Mouse (Mus musculus) midbrain, embryonic 13.5 days (tissue): ENCODE measurements around the gene Adad2. TPM values are rescaled to one million over a fixed set of nuclear protein-coding genes. Genes with fewer than 3 reads are reported as not detected.
A peak's percentile ranks its signal among the peaks of the same experiment; 100 is the strongest.

Experiments used
- ATAC-seq: fragments of 200-750 bp; cut with Nextera tagmentation; 2 replicates; pipeline ENCODE4 v1.8.0; 2017; ENCODE audit warnings: mild to moderate bottlenecking, moderate TSS enrichment, moderate library complexity
- H3K27ac ChIP-seq: fragments of 300-500 bp; sonication (generic); 2 replicates; pipeline ENCODE4 v1.5.1; 2015; ENCODE audit warnings: inconsistent platforms, mild to moderate bottlenecking, moderate library complexity
- H3K27me3 ChIP-seq: fragments of 300-500 bp; sonication (generic); 2 replicates; pipeline ENCODE4 v1.6.1; 2015; ENCODE audit warnings: mild to moderate bottlenecking, inconsistent platforms
- H3K36me3 ChIP-seq: fragments of 300-500 bp; sonication (generic); 2 replicates; pipeline ENCODE4 v1.6.1; 2015; ENCODE audit warnings: mild to moderate bottlenecking, inconsistent platforms
- H3K4me1 ChIP-seq: fragments of 300-500 bp; sonication (generic); replicated peaks from 2 replicates; pipeline ENCODE4 v1.6.1; 2015; ENCODE audit warnings: inconsistent platforms
- H3K4me2 ChIP-seq: fragments of 300-500 bp; sonication (generic); replicated peaks from 2 replicates; pipeline ENCODE4 v1.6.1; 2015; ENCODE audit warnings: moderate library complexity, mild to moderate bottlenecking, inconsistent platforms
- H3K4me3 ChIP-seq: fragments of 300-500 bp; sonication (generic); replicated peaks from 2 replicates; pipeline ENCODE4 v1.5.1; 2015; ENCODE audit warnings: mild to moderate bottlenecking, inconsistent platforms
- H3K9ac ChIP-seq: fragments of 300-500 bp; sonication (generic); replicated peaks from 2 replicates; pipeline ENCODE4 v1.6.1; 2015; ENCODE audit warnings: mild to moderate bottlenecking, inconsistent platforms
- H3K9me3 ChIP-seq: fragments of 300-500 bp; sonication (generic); 2 replicates; pipeline ENCODE4 v1.6.1; 2016; ENCODE audit warnings: mild to moderate bottlenecking, inconsistent platforms
- WGBS: fragments of 180-500 bp; shearing (Covaris S2); methylation state at CpG from one replicate; pipeline ENCODE4 v1.1.7; 2015; 5-methylcytosine and 5-hydroxymethylcytosine counted together
- polyA plus RNA-seq: library from polyadenylated mRNA; unstranded; fragments of >200 nt; fragmentation: Nextera tagmentation; extraction: Ambion mirVana; gene quantifications from 2 replicates; pipeline ENCODE4 v1.2.1, GENCODE M21; 2015

Adad2 gene
- polyA plus RNA-seq, 1 experiment from 2014 or later, result not detected

DNA sequence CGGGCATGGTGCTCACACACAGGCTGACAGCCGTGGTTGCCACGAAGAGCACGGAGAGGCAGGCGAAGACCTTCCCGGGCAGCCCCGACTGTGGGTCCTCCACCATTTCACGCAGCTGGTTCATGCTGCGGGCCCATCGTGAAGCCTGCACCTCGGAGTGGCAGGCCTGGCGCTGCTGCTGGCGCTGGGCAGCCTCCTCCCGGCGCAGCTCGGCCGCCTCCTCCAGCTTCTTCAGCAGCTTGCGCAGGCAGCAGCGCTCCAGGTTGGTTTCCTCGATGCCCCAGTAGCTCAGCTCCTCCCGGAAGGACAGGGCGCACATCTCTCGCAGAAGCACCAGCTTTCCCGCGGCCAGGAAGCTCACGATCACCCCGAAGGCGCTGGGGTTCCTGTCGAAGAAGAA lies 20.4 kb downstream of the Adad2 start:
- Histone ChIP-seq H3K4me3 (no peak overlapping the region), H3K36me3 (no peaks in the 10 kb centered on the region), H3K27me3 (peaks cover 24% of the 10 kb centered on the region), H3K9ac (no peak overlapping the region), H3K4me2 (0 out of 2 replicates have a peak overlapping the region, but pooled peaks have one; percentile 7), H3K27ac (no peak overlapping the region), H3K9me3 (no peaks in the 10 kb centered on the region), H3K4me1 (peaks cover 43% of the 10 kb centered on the region)
- 52% methylated on average over 29 of the region's 29 CpGs for WGBS
- ATAC-seq, result no peak

DNA sequence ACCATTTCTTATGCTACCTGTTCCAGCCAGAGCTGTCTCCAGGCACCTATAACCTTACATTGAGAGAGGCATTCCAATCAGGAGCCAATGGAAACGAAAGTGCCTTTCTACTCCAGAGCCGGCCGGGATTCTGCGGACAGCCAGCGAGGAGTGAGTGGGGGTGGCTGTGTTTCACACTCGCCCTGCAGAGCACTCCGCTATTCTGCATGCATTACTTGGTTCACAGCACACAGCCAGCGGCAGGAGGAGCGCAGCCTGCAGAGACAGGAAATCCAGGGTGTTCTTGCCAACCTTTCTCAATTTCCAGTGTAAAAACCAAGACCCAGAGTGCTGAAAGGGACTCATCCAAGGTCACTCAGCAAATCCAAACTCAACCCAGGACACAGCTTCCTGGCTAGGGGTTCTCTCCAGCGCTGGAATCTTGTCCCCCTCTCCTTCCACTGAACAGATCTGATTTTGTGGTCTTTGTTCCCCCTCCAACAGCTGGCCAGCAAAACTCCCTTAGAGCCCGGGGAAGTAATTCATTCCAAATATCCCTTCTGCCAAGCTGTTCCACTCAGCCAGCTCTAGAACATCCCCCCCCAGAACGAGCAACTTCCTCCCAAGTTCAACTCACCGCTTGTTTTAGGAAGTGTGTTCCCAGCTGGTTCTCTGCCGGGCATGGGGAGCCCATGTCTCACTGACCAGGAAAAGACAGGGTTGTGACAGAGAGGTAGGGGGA lies 22.2 kb downstream of the Adad2 start:
- 13% methylated on average over 14 of the region's 14 CpGs for WGBS
- Histone ChIP-seq H3K4me1 (peaks cover 40% of the 10 kb centered on the region), H3K27me3 (peaks cover 24% of the 10 kb centered on the region), H3K36me3 (no peaks in the 10 kb centered on the region), H3K27ac (no peak overlapping the region), H3K9me3 (no peaks in the 10 kb centered on the region), H3K9ac (no peak overlapping the region), H3K4me3 (no peak overlapping the region), H3K4me2 (0 out of 2 replicates have a peak overlapping the region, but pooled peaks have one; percentile 9)
- no peak for ATAC-seq

DNA sequence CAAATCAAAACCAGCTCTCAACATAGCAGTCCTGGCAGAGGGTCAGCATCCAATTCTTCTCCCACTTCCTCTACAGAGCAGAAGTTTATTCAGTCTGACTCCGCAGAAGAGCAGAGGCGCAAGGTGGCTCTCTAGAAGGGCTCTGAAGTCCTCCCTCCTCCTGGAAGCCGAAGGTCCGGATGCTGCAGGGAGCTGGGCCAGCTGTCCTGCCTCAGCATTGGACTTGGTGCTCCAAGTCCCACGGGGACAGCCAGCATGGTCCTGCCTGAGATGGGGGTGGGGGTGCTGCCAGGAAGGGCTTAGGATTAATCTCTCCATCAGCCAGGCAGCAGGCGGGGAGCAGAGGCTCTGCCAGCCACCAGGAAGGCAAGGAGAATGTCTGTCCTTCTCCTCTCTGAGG lies 22.8 kb downstream of the Adad2 start, which contains the start of gene Kcng4:
Gene Kcng4, minus strand, starts transcription at position 303 of the 400 bp plus-strand sequence.
- H3K27me3 ChIP-seq, result peaks cover 24% of the 10 kb centered on the region
- H3K4me1 ChIP-seq, result peaks cover 40% of the 10 kb centered on the region
- H3K4me2 ChIP-seq, result 0 out of 2 replicates have a peak within 1 kb of the TSS, but pooled peaks have one; percentile 9
- H3K9me3 ChIP-seq, result no peaks in the 10 kb centered on the region
- no peak for ATAC-seq
- no peaks in the 10 kb centered on the region for H3K36me3 ChIP-seq
- H3K9ac ChIP-seq, result peak within 1 kb of the TSS; percentile 36; the same call in 1 of the 2 replicates
- no peak within 1 kb of the TSS for H3K27ac ChIP-seq
- 34% methylated on average over 6 of the region's 6 CpGs for WGBS
- H3K4me3 ChIP-seq, result no peak within 1 kb of the TSS

DNA sequence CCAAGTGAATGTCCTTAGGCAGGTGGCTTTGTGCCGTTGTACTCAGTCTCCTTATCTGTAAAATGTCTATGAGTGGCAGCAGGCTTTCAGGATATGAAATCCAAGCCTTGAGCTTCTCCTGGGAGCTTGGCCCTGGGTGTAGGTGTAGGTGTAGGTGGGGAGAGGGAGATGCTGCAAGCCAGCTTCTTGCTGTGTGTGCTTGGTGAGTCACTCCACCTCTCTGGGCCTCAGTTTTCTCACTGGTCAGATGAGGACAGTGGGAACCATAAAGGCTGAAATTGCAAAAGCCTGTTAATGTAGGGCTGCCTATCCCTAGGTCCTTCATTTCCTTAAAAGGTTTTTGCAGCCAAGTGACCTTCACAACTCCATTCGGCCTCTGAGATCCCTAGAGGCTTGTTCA lies 23.4 kb downstream of the Adad2 start:
- H3K27me3 ChIP-seq, result peaks cover 24% of the 10 kb centered on the region
- H3K27ac ChIP-seq, result no peak overlapping the region
- peaks cover 35% of the 10 kb centered on the region for H3K4me1 ChIP-seq
- H3K9ac ChIP-seq, result 0 out of 2 replicates have a peak overlapping the region, but pooled peaks have one; percentile 36
- no peaks in the 10 kb centered on the region for H3K9me3 ChIP-seq
- H3K36me3 ChIP-seq, result no peaks in the 10 kb centered on the region
- no peak for ATAC-seq
- WGBS, result 62% methylated on average over 2 of the region's 2 CpGs
- no peak overlapping the region for H3K4me3 ChIP-seq
- no peak overlapping the region for H3K4me2 ChIP-seq

DNA sequence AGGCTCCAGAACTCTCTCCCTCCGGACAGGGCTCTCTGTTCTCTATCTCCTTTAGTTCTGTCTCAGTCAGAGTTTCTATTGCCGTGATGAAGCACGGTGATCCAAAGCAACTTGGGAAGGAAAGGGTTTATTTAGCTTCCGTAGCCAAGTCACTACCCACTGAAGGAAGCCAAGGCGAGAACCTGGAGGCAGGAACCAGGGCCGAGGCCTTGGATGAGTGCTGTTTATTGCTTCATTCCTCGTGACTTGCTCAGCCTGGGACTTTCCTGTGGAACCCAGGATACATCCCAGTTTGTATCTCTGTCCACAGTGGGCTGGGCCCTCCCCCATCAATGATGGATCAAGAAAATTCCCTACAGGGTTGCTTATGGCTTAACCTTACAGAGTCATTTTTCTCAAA lies 24.2 kb downstream of the Adad2 start:
- Histone ChIP-seq H3K27me3 (peaks cover 24% of the 10 kb centered on the region), H3K4me2 (no peak overlapping the region), H3K9me3 (no peaks in the 10 kb centered on the region), H3K27ac (no peak overlapping the region), H3K4me3 (no peak overlapping the region), H3K4me1 (peaks cover 29% of the 10 kb centered on the region), H3K9ac (no peak overlapping the region), H3K36me3 (no peaks in the 10 kb centered on the region)
- no peak for ATAC-seq
- 67% methylated on average over 7 of the region's 7 CpGs for WGBS

DNA sequence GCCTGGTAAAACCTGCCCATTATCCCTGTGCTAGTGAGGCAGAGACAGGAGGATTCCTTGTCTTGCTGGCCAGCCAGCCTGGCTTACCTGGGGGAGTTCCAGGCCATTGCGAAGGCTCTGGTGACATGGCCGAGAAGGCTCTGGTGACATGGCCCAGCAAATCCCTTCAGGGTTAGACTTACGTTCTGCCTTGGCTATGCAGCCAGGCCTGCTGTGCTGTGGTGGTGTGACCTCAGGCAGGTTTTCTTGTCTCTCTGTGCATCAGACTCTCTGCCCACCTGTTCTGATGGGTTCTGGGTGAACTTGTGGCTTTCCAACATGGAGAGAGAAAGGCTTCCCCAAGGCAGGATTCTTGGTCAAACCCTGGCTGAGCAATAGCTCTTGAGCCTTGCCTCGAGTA lies 24.8 kb downstream of the Adad2 start:
- ATAC-seq, result no peak
- Histone ChIP-seq H3K9ac (no peak overlapping the region), H3K9me3 (no peaks in the 10 kb centered on the region), H3K4me3 (no peak overlapping the region), H3K27me3 (peaks cover 24% of the 10 kb centered on the region), H3K4me2 (no peak overlapping the region), H3K4me1 (peaks cover 29% of the 10 kb centered on the region), H3K27ac (no peak overlapping the region), H3K36me3 (no peaks in the 10 kb centered on the region)
- 91% methylated on average over 4 of the region's 4 CpGs for WGBS

DNA sequence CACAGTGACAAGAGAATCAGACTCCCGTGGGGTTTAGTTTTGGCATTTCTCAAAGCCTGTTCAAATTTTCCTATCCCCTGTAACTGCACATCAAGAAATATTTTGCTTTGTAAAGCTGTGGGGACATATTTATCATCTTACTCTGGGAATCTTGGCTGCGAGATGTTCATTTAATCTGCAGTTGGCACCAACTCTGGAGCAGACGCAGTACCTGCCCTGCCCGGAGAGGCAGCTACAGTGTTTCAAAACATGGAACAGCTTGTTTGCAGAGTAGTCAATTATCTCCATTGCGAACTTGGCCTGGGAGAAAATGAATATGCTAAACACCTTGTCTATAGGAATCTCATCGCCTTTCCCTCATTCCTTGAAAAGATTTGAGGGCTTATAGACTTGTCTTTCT lies 25.7 kb downstream of the Adad2 start:
- no peak overlapping the region for H3K27ac ChIP-seq
- ATAC-seq, result no peak
- H3K9me3 ChIP-seq, result no peaks in the 10 kb centered on the region
- peaks cover 17% of the 10 kb centered on the region for H3K27me3 ChIP-seq
- H3K9ac ChIP-seq, result no peak overlapping the region
- H3K4me3 ChIP-seq, result no peak overlapping the region
- no peak overlapping the region for H3K4me2 ChIP-seq
- H3K4me1 ChIP-seq, result peaks cover 24% of the 10 kb centered on the region
- H3K36me3 ChIP-seq, result no peaks in the 10 kb centered on the region
- 82% methylated on average over 6 of the region's 6 CpGs for WGBS

DNA sequence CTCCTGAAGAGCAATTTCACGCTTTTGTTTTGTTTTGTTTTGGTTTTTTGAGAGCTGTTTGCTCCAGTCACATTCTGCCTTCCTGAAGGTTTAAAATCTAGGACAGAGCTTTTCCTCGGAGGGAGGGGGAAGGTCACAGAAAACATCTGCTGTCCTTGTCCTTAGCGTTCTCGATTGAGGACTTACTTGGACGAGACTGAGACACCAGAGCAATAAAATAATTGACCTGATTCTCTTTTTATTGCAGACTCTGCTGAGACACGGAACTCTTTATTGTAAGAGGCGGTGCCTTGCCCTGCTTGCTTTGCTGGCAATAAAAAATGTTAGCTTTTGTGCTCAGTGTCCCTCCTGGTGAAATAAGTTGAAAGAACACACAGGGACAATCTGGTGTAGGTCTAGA lies 27.3 kb downstream of the Adad2 start:
- no peak overlapping the region for H3K9ac ChIP-seq
- H3K9me3 ChIP-seq, result no peaks in the 10 kb centered on the region
- no peak overlapping the region for H3K4me3 ChIP-seq
- 73% methylated on average over 7 of the region's 7 CpGs for WGBS
- peaks cover 20% of the 10 kb centered on the region for H3K4me1 ChIP-seq
- H3K4me2 ChIP-seq, result no peak overlapping the region
- H3K36me3 ChIP-seq, result no peaks in the 10 kb centered on the region
- H3K27me3 ChIP-seq, result peaks cover 7% of the 10 kb centered on the region; the same call in 1 of the 2 replicates
- no peak overlapping the region for H3K27ac ChIP-seq
- ATAC-seq, result no peak

DNA sequence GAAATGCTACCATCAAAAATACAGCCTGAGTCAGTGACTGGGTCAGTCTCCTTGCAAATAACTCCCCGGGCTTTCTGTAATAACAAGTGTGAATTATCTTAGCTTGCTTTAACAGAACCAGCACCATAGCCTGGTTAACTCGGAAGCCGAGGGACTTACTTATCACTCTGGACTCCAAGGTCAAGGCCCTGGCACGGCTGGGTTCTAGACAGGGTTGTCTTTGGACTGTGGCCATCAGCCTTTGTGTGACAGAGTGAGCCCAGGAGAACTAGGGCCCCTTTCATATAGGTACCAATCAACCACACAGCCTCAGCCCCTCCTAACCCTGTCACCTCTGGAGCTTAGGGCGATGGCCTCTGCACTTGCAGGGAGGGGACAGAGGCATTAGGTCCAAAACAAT lies 28.5 kb downstream of the Adad2 start:
- Histone ChIP-seq H3K4me2 (no peak overlapping the region), H3K9ac (no peak overlapping the region), H3K9me3 (no peaks in the 10 kb centered on the region), H3K27me3 (no peaks in the 10 kb centered on the region), H3K4me3 (no peak overlapping the region), H3K4me1 (peaks cover 14% of the 10 kb centered on the region), H3K27ac (no peak overlapping the region), H3K36me3 (no peaks in the 10 kb centered on the region)
- WGBS, result 84% methylated on average over 5 of the region's 5 CpGs
- ATAC-seq, result no peak

DNA sequence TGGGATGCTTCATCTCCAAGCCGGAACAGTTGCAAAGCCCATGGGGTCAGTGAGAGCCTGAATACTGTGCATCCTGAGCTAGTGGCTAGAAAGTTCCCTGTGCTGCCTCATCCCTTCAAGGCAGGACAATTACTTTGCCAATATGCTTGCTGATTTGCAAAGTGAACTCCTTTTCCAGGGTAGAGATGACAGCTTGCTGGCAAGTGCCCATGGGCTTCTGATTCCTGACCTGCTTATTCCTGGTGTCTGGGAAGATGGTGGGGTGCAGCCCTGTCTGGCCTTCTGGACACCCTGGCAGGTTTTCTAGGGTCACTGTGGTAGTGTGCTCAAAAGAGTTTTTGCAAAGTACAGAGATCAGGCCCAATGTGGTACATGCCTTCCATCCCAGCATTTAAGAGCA lies 30.4 kb downstream of the Adad2 start:
- Histone ChIP-seq H3K4me2 (no peak overlapping the region), H3K4me3 (no peak overlapping the region), H3K4me1 (peaks cover 7% of the 10 kb centered on the region), H3K9me3 (no peaks in the 10 kb centered on the region), H3K9ac (no peak overlapping the region), H3K27ac (no peak overlapping the region), H3K36me3 (no peaks in the 10 kb centered on the region), H3K27me3 (no peaks in the 10 kb centered on the region)
- ATAC-seq, result no peak
- WGBS, result 92% methylated on average over 1 of the region's 1 CpGs

DNA sequence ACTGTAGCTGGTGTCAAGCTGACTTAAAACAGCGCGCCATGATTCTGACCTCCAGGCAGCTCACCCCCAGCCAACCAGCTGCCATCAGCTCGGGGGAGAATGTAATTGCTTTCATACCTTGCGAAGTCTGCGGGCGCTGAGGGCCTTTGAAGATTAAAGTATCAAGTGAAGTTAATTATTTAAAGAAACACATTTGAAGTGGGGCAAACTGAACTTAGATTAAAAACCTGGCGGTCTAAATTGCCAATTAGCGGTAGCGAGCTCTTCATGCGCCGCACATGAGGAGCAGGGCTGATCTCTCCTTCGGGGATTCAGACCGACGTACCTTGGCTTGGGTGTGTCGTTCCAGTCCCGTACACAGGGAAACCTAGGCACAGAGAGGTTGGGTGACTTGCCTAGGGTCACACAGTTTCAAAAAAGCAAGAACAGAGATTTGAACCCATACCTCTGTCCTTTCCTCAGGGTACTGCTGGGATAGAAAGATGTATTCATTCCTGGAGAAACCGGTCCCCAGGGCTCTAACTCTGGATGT lies 31.9 kb downstream of the Adad2 start:
- no peaks in the 10 kb centered on the region for H3K27me3 ChIP-seq
- H3K9me3 ChIP-seq, result no peaks in the 10 kb centered on the region
- 68% methylated on average over 17 of the region's 17 CpGs for WGBS
- no peak overlapping the region for H3K4me3 ChIP-seq
- H3K4me1 ChIP-seq, result peaks cover 7% of the 10 kb centered on the region
- H3K4me2 ChIP-seq, result no peak overlapping the region
- ATAC-seq, result peak; percentile 75
- H3K27ac ChIP-seq, result peak overlapping the region; percentile 73
- no peaks in the 10 kb centered on the region for H3K36me3 ChIP-seq
- no peak overlapping the region for H3K9ac ChIP-seq

DNA sequence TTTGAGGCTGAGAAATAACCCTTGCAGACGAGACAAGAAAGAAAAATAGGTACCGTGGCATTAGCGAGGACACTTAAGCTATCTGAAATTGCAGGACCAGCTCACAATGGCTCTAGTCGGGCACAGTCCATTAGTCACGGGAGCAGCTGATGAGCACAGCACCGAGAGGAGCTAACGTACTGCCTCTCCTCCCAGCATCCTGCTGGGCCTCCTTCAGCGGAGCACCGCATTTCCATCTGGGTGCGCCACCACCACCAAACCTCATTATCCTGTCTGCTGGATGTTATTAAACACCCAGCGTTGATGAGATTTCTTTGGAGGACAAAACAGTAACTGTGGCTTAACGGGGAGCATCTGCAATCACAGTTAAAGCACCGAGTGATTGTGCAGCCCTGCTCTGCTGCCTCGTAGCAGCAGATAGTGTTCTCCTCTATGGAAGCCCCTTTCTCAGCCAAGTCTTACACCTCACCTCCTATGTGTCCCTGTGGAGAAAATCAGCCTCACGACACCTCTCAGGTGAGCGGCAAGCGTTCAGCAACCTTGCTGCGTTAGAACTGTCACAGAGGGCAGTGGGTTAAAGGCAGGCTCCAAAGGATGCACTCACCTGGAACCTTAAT lies 32.5 kb downstream of the Adad2 start:
- Histone ChIP-seq H3K4me3 (no peak overlapping the region), H3K27me3 (no peaks in the 10 kb centered on the region), H3K4me1 (peaks cover 7% of the 10 kb centered on the region), H3K9me3 (no peaks in the 10 kb centered on the region), H3K4me2 (no peak overlapping the region), H3K36me3 (no peaks in the 10 kb centered on the region), H3K27ac (peak overlapping the region; percentile 73), H3K9ac (no peak overlapping the region)
- WGBS, result 39% methylated on average over 18 of the region's 18 CpGs
- ATAC-seq, result peak; percentile 89
